Mouse (Mus musculus): ENCODE results near the gene Gria4.
A peak's percentile ranks its signal among the peaks of the same experiment; 100 is the strongest.
"Not testable (repeated sequence)": the region's sequence is repeated elsewhere in the genome, so short reads cannot be mapped to it uniquely, and the experiment has no call there.

Gene Gria4

DNA sequence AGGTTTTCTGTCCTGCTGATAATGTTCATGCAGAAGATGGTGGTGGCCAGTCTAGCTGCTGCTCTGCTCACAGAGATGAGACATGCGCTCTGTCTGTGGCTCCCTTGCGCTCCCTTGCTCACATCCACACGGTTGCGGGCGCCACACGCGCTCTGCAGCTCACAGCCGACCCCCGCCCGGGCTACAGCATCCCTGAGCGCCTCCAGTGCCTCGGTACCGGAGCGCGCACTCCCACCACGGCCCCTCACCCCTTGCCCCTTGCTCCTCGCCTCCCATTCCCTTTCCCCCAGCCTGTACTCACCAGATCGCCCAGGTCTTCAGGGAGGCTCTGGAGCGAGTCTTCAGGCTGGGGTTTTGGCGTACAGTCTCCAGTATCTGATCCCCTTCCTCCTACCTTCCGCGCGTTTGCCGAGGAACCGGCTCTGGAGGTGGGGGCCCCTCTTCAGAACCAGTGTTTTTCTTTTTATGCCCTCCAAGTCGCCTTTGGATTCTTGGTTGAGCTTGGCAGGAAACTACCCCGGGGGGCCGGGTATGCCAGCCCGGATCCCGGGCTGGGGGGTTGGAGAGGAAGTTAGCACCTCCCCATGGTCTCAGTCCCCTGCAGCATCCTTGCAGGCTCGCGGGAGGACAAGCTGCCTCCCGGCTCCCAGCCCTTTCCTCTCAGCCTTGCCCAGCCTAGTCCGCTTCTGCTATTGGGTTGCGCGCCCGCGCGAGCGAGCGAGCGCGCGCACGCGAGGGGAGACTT, at the start of gene Gria4:
Gene Gria4, minus strand, starts transcription at position 691 of the 745 bp plus-strand sequence.
- peak; percentile 24 for DNase-seq (ENCODE audit: low spot score)

DNA sequence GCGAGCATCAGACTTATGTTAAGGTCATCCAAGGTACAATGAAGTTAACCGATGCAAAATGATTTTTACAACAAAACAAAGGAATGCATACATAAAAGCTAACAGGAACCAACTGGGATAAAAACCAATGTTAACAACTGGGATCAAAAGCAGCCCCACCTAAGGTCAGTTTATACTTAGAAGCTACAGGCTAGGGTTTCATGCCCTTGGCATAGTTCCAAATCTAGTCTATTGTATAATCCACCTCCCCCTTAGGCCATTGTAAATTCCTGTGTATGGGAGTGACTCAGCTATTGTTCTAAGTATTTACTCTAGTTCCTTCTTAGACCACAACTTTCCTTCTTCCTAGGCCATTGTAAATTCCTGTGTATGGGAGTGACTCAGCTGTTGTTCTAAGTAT, 14.9 kb upstream of the Gria4 start:
- DNase-seq (ENCODE audit: low spot score): not testable (repeated sequence)

DNA sequence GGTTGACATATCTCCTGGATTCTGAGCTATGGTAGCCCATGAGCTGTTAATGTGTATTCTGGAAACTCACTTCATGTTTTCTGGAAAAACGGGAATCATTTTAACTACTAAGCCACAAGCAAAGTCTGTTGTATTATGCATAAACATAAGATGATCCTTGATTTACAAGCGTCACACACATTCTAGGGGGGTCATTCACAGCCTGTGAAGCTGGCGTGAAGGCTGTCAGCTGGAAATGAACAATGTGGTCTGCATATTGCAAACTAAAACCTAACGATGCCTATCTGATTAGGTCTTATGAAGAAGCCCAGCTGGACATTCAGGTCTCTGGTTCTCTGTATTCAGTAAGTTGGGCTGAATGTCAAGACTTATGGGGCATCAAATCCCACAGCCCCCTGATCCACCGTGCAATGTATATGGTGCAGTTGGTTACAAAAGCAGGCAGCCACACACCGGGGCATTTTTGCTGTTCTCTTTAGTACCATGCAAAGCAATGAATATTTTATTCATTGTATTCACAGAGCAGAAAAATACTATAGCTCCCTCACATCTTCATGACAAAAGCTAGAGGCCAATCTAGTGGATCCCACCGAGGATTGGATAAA, 7.2 kb upstream of the Gria4 start:
- DNase-seq (ENCODE audit: low spot score): no peak

DNA sequence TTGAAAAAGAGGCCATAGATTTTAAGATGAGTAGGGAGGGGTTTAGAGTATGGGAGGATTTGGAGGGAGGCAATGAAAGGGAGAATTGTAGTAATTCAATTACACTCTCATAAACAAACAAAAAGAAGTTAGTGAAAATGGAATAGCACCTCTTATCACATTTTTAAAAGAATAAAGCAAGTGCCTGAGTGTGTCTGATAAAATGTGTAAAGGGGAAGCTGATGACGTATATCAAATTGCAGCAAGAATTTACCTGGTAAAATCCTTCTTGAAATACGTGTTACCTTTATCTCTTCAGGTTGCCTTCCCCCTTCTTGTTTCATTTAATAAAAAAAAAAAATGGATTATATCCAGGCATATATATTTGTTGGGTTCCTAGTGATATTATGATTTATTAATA, 1.4 kb upstream of the Gria4 start:
- DNase-seq (ENCODE audit: low spot score): no peak

DNA sequence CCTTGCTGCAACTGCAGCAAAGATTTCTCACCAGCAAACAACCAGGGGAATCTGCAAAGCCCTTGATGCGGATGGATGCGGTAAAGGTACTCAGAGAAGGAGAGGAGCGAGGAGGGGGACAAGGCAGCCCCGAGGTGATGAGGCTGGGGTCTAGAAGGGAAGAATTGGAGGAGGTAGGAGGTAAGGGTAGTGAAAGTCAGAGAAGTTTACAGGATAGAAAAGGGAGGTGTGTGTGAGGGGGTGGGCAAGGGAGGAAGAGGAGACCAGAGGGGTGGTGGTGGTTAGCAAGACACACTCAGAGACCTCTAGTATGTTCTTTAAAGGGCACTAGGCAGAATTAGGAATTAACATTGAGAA, 233 bp upstream of the Gria4 start:
- DNase-seq (ENCODE audit: low spot score): no peak

DNA sequence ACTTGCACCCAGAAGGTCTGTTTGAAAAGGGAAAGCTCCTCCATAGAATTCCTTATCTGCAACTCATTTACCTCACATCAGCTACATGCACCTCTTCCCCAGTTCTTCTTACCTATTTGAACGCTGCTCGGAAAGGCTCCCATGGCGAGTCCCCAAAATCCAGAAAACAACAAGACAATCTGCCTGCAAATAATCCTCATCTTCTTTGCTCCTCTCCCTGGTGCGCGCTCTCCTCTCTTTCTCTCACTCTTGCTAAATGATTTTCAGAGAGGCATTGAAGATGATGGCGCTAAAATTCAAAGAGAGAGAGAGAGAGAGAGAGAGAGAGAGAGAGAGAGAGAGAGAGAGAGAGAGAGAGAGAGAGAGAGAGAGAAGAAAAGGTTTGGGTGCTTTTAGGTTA, 959 bp downstream of the Gria4 start:
- no peak for DNase-seq (ENCODE audit: low spot score)

DNA sequence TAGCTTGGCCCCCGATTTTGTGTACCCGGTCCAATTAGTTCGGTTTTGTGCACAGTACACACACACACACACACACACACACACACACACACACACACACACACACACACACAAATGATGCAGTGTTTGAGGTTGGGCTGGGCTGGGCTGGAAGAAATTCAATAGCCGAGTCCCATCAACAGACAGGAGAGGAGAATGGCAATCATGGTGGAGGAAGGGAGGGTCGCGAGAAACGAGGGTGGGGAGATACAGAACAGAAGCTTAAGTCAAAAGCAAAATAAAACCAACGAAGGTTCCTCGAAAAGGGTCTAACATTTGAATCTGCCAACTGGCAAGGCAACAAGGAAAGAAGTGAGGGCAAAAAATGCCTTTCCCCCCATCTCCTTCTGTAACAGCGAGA, 1.6 kb downstream of the Gria4 start:
- DNase-seq (ENCODE audit: low spot score): no peak

DNA sequence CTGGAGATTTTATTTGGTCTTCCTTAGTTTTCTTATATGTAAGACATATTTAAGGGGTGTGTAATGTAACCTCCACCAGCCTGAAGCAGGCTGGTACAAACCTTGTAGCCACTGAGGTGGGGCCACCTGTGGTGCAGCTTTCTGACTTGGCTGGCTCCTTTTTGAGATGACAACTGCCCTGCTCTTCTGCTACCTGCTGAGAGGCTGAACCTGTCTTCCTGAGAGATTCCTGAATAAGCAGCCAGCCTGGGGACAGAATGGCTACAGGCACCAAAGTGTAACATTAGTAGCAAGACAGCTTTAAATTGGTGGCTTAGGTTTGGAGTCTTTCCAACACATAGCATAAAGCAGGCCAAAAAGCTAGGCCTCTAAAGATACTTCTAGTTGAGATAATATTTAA, 46.6 kb downstream of the Gria4 start:
- DNase-seq (ENCODE audit: low spot score): not testable (repeated sequence)

DNA sequence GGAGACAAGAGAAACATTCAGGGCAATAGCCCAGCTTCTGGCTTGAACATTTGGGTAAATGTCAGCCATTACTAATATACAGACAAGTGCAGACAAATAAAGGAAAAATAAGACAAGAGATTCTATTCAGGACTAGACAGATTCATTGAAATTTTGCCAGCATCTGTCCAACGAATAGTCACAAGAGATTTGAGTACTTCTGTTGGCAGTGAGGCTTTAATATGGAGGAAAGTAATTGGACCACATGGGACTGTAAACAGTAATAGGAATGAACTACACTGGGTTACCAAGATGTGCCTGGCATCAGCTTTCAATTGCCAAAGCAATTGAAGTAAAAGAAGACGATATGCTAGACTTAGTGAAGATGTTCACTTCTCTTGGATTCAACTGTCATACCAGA, 81.9 kb downstream of the Gria4 start:
- DNase-seq (ENCODE audit: low spot score): no peak

DNA sequence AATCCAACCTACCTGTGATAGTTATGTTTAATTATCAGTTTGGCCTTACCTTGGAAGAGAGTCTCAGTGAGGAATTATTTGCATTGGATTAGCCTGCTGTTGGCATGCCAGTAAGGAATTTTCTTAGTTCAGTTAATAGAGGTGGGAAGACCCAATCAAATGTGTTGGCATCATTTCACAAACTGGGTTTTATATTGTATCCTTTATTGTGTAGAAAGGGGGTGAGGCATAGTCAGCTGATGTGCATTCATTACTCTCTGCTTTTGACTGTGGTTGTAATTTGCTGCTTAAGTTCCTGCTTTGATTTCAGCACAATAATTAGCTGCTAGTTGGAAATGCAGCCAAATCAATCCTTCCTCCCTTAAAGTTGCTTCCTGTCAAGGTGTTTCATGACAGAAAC, 83.7 kb downstream of the Gria4 start:
- DNase-seq (ENCODE audit: low spot score): no peak

DNA sequence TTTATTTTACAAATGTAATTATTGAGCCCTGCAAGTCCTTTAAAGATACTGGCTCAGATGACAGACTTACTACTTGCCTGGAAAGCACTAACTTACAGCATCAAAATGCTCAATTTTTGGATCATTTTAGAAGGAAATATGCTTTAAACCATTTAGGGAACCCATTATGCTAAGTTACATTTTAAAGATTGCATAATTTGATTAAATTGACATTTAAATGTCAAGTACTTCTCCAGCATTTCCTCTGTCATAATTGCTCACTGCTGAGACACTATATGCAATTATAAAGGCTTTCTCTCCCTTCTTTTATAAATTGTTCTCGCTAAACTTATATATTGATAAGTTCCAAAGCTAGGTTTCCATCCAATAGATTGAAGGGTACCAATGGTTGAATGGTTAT, 108.9 kb downstream of the Gria4 start:
- DNase-seq (ENCODE audit: low spot score): no peak

DNA sequence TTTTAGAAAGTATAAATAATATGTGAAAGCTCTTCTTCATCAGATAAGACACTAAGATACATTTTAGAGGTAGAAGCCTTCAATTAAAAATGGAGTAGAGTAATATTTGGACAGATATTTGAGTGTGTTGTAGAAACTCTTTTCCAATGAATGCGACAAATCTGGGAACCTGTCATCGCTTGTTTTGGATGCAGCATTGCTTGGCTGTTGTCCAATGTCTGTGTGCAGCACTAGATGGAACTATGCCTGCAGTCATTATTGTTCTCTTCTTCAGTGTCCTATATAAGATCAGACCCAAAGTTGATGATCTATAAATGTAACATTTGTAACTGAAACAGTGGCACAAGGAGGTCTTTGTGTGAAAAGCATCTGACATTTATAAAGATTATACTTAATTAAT, 115.8 kb downstream of the Gria4 start:
- no peak for DNase-seq (ENCODE audit: low spot score)

DNA sequence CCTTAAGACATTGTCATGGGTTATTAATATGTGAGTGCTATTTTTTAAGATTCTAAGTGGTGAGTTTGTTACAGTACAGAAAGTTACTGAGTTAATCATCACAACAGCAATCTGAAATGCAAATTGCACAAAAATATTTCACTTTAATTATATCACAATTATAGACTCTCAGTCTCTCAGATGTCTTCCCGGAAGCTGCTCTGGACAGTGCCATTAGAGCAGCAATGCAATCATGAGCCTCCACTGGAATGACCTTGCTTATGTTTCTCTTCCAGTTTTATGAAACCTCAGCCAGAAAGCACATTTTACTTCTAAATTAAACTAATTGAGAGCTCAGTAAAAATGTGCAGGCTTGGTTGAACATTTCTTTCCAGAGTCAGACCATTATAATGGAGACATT, 116.9 kb downstream of the Gria4 start:
- DNase-seq (ENCODE audit: low spot score): no peak

DNA sequence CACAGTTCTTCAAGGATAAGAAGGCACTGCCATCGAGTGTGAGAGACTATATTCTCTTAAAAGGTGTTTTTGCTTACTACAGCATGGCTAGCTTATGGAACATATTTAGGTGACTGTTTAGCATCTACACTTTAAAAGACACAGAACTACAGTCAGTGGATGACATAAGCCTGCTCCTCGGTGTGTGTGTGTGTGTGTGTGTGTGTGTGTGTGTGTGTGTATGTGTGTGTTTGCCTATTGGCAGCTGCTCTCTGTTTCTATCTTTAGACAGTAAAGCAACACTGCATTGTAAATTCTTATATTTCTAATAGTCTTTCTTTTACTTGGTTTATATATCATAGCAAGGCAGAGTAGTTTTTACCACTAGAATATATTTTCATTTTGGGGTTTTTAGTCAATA, 130.3 kb downstream of the Gria4 start:
- no peak for DNase-seq (ENCODE audit: low spot score)

DNA sequence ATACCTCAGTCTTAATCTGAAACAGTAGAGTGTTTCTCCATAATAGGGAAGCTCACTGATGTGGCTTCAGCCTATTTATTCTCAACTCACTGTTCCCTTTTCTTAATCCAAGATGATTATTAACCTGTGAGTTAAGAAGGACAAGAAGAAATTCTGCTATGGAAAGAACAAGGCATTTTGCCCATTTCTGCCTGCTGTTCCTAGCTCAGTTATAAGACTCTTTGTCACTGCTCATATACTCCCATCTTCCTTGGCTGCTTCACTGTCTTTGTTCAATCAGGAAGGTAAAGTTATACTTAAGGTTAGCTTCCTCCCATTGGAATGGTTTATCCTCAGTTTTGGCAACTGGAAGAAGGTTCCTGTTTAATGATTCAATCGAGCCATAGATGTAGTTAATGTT, 133.6 kb downstream of the Gria4 start:
- DNase-seq (ENCODE audit: low spot score): no peak

DNA sequence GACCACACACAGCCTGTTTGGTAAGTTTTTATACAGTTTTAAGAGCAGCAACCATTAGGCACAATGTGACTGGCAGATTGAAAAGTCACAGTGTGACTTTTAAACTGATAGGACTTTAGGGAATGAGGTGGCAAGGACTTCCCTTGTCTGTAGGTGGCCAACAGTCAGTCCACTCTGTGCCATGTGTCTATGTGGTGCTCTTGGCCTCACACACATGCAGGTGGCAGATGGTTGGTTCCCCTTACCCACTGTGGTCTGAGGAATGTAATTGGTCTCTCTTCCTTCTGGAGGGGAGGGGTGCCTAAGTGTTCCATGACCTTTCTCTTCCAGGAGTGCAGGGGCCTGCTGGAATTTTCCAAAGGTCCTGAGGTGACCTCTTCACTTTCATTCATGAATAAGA, 137.1 kb downstream of the Gria4 start:
- no peak for DNase-seq (ENCODE audit: low spot score)

DNA sequence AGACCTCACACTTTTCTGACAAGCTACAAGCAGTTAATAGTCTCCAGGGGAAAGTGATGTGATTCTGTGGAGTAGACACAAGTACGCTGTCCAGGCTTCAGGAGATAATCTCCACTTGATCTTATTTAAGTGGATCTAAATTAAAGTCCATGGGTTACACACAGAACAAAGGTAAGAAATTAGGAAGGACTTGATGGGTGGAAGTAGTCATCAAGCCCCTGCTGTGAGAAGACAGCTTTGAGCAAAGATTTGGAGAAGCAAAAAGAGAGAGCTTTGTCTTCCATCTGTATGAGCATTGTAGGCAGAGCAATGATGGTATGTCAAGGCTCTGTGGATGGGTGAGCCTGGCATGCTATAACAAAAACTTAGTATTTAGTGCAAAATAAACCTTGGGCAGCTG, 141.7 kb downstream of the Gria4 start:
- no peak for DNase-seq (ENCODE audit: low spot score)

DNA sequence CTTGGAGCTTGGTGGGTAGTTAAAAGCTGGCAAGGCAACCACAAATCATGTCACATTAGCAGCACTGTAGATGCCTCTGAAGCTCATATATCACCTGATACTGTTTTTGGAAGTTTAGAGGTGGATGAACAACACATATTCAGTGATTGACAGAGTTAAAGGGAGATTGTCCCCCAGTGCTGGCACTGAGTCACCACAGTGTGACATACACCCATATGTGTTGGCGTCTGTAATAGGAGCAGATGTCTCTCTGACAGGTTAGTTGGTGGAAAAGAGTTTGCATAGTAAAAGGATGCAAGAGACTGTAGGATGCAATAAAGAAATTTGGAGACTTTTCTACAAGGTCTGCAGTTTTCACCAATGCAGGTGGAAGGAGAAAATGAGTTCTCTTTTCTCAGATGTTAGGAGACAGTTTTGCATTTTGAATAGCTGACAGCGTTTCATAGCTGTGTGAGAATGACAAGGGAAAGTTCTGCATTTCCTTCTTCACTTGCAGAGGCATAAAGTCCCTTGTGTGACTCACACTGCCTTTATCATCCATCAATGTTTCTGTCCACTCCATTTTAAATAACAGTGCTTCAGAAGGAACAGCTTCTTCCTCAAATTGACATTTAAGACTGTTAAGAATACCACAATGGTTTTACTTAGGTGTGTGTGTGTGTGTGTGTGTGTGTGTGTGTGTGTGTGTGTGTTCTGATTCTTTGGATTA, 156.7 kb downstream of the Gria4 start:
- no peak for DNase-seq (ENCODE audit: low spot score)

DNA sequence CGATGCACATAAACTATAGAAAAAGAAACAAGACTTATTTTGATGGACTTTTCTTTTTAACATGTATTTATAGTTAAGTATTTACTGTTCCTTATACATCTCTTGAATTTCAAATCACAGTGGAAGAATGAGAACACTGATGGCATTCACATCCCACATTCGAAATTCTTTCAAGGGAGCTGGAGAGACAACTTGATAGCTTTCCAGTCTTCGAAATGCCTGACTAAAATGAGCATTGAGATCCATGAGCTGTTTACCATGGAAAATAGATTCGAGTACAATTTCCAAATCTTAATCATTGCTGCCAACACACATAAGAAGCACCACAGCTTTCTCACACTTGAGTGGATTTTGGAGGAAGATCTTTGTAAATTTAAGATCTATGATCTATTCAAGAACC, 164.1 kb downstream of the Gria4 start:
- no peak for DNase-seq (ENCODE audit: low spot score)

DNA sequence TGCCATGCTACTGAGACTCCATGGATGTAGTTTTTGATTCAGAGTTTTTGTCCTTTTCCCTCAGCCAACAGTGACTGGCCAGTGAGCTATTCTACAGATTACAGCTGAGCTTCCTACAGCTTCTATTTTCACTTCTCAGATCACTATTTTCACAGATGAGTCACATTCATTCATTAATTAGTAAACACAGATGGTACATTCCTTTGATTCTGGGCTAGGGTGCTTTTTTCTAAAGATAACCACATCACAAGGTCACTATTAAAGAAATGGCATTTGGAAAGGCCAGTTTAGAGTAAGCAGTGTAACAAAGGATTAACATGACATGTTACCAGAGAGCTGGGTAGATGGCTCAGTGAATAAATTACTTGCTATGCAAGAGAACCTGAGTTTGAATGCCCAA, 180.7 kb downstream of the Gria4 start:
- DNase-seq (ENCODE audit: low spot score): no peak

DNA sequence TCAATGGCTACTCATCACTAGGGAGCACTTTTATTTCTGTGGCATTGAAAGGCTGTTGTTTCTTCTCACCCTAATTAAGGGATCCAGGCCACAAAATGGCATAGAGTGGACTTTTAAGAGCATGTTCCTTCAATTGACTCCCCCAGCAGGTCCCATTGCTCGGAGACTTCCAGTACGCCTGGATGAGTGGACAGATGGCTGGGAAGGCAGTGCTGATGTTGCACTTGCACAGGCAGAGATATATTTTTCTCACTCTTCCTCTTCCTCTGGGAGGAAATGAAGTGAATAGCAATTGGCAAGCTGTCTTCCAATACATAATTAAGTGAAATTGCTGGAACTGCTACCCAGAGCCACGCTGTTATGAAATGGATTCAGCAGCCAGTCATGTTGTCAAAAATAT, 190.7 kb downstream of the Gria4 start:
- no peak for DNase-seq (ENCODE audit: low spot score)

DNA sequence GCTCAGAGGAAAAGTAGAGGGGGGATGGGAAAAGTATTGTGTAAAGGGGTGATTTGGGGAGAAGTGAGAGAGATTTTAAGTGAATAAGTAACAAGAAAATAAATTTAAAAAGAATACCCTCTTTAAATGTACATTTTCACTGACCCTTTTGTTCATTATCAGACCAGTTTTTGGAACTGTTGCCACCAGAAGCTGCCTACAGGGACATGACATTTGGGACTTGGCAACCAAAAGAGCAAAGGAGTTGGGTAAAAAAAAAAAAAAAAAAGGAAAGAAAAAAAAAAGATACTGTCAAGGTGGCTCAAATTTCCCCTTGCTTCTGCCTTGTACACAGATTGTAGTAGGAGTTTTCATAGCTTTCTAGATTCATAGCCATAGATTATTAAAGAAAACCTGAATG, 191.8 kb downstream of the Gria4 start:
- DNase-seq (ENCODE audit: low spot score): no peak

DNA sequence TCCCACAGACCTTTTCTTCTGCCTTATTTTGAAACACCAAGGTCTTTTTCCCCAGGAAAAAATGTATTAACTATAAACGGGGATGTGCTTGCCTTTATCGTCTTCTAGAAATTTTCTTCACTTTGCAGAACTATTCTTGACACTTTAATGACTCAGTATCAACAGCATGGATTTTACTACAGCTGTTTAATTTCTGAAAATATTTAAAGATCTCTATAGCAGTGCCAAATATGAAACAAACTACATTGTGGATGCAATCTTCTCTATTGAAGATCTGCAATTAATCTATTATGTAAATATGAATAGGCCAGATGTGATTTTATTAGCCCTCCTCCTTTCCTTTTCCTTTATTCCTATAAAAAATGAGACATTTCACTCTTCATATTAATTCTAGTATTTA, 194.2 kb downstream of the Gria4 start:
- DNase-seq (ENCODE audit: low spot score): no peak

DNA sequence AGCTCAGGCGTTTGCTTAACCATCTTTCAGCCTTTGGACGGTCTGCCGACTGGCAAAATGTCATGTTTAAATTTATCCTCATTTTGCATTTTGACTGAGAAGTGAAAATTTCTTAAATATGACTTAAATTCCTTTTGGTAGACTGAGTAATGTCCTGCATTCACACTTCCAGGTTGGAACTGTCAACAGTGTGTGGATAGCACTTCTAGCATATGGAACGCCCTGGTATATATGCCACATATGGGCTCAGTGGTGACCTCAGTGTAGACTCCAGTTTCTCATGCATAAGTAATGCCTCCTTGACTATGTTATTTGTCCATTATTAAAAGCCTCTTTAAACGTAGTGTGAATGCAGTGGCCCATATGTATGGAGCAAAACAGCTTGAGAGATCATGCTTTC, 222.4 kb downstream of the Gria4 start:
- DNase-seq (ENCODE audit: low spot score): no peak
